Mouse (Mus musculus) embryonic fibroblast, embryonic 13.5 days (primary cell): ENCODE results near the gene Retsat.

Experiments used
- CTCF ChIP-seq: IDR thresholded peaks from 2 replicates; pipeline ENCODE4 v1.5.1; 2011; ENCODE audit warnings: mild to moderate bottlenecking, control low read depth, low read length, moderate library complexity, borderline replicate concordance; ENCODE audit not compliant: insufficient read depth
- POLR2A ChIP-seq: IDR thresholded peaks from 2 replicates; pipeline ENCODE4 v1.6.1; 2011; ENCODE audit warnings: low read depth, mild to moderate bottlenecking, control low read depth, low read length, moderate library complexity

GRCm38 (mm10) chr6:72553079-72553412, 45.2 kb upstream of the Retsat start:
- TF ChIP-seq CTCF (no peak), POLR2A (no peak)
